Mouse (Mus musculus) lung, adult 2 months (tissue): ENCODE data around the gene Fam229a. TPM values are rescaled to one million over a fixed set of nuclear protein-coding genes. Genes with fewer than 3 reads are reported as not detected.

ENCODE experiments used
- DNase-seq: peaks from one replicate; pipeline ENCODE4 v3.0.0; 2022
- H3K4me1 ChIP-seq: fragments of 200-500 bp; 2 replicates; pipeline ENCODE4 v1.6.1; 2011; ENCODE audit warnings: low read length; ENCODE audit not compliant: control insufficient read depth, insufficient read depth
- H3K4me3 ChIP-seq: fragments of 200-500 bp; replicated peaks from 2 replicates; pipeline ENCODE3; 2011; ENCODE audit warnings: low read depth, mild to moderate bottlenecking, control low read depth, low read length; ENCODE audit errors: extremely low read depth
- CTCF ChIP-seq: fragments of 200-500 bp; IDR thresholded peaks from 2 replicates; pipeline ENCODE4 v1.5.1; 2011; ENCODE audit warnings: mild to moderate bottlenecking, low read length, control low read depth; ENCODE audit not compliant: insufficient read depth
- POLR2A ChIP-seq: fragments of 200-500 bp; IDR thresholded peaks from 2 replicates; pipeline ENCODE4 v1.6.1; 2011; ENCODE audit warnings: low read depth, mild to moderate bottlenecking, control low read depth, low read length, borderline replicate concordance; ENCODE audit errors: extremely low read depth
- WGBS: fragments of 180-500 bp; shearing (Covaris S2); methylation state at CpG from one replicate; pipeline ENCODE4 v1.1.7; 2018; 5-methylcytosine and 5-hydroxymethylcytosine counted together
- polyA plus RNA-seq: library from polyadenylated mRNA; depleted of rRNA; stranded (reverse); fragments of >200 nt; gene quantifications from 2 replicates; pipeline ENCODE4 v1.2.3, GENCODE M21; 2012

The Fam229a gene
- polyA plus RNA-seq, 1 experiment = 0.80 TPM

DNA sequence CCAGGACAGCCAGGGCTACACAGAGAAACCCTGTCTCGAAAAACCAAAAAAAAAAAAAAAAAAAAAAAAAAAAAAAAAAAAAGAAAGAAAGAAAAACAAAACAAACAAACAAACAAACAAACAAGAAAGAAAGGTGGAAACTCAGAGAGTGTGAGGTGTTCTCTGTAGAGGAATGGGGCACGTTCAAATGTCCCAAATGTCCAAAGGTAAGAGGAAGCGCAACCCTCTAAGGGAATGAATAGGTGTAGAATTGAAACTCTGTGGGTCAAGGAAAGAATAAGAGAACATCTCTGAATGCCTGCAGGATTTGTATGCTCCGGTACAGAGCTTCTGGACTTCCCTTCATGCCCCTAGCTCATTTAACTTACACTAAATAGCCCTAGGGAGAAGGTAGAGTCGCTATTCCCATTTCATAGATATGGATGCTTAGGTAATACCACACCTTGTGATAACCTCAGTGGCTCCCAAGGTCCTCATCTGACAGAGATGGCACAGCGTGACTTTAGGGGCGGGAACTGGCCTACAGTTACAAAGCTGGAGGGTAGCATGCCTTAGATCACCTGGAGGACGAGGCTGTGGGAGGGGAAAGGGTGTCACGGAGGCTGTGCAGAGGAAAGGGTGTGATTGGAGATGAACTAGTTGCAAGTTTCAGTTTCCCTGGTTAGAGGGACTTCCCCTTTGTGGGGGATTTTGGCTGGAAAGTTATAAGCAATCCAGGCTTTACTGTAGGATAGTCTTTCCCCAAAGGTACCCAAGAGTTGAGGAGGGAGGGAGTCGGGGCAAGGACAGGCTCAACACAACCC, 16.6 kb downstream of the Fam229a start:
- WGBS = 56% methylated on average over 9 of the region's 10 CpGs
- Histone ChIP-seq H3K4me3 (no peak overlapping the region), H3K4me1 (peaks cover 5% of the 10 kb centered on the region)
- TF ChIP-seq CTCF = no peak
- DNase-seq = no peak

DNA sequence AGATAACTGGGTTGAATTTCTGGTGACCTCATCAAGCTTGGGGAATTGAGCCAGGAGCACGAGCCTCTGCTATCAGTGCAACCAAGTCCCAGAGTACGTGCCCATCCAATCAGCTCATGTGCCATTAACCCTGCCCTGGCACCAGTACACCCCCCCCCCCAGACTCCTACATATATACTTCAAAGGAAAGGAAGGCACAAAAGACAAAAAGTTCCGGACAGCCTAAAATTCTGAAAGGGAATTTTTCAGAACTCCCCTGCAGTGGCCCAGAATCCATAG, 17.2 kb downstream of the Fam229a start:
- peaks cover 5% of the 10 kb centered on the region for H3K4me1 ChIP-seq
- 46% methylated on average over 3 of the region's 3 CpGs for WGBS
- TF ChIP-seq CTCF = no peak
- no peak for TF ChIP-seq POLR2A

DNA sequence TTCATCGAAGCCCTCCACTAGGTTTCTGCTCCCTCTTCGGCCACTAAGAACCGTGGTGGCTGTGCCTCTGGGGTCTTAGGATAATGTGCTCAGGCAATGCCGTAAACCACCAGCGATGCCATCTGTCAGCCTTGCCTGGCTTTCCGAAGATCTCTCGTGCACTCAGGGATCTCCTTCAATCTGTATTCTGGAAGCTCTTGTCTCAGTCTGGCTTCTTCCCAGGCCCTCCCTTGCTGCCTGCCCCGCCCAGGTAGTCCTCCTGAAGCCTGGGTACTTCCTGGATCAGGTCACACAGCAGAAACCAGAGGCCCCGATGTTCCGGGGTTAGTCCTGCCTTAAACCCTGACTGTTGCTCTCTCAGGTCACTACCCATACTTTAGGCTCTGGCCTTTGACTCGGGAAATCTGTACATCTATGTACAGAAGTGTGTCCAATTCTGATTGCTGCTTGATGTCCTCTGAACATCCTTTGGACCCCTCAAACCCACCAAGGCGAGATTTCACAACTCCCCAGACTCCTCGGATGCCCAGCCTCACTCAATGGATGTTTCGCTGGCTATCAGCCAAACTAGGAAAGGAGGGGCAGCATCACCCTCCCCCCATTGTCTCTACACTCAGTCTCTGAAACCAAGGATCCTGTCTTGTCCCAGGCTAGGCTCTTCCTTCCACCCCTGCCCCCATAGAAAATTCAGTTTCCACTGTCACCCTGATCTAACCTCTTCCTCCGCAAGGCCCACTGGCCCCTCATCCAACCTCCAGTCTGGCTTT, 18.0 kb downstream of the Fam229a start:
- TF ChIP-seq CTCF (no peak), POLR2A (no peak)
- Histone ChIP-seq H3K4me3 (peak overlapping the region; percentile 20), H3K4me1 (peaks cover 5% of the 10 kb centered on the region)
- WGBS = 46% methylated on average over 15 of the region's 15 CpGs
- no peak for DNase-seq

More for the DNA sequence above, 17.2 kb downstream of the Fam229a start:
- no peak overlapping the region for H3K4me3 ChIP-seq
- DNase-seq = no peak

DNA sequence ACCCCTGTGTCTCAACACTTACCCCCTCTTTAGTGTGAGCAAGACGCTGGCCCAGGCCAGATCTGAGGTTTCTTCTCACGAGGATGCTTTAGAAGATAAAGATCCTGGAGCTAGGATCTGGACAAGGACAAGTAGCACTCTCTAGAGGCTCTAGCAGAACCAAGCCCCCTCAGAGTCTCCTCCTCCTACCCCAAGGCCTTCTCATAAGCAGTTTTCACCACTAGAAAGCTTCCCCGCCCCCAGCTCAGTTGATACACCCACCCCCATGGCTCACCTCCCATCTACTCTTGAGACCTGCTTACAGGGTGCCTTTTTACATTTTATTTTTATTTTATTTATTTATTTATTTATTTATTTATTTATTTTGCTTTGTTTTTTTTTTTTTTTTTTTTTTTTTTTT, 18.7 kb downstream of the Fam229a start:
- H3K4me3 ChIP-seq = no peak overlapping the region
- TF ChIP-seq CTCF = no peak
- no peak for TF ChIP-seq POLR2A
- 82% methylated on average over 3 of the region's 3 CpGs for WGBS
- no peak for DNase-seq
- H3K4me1 ChIP-seq = peaks cover 9% of the 10 kb centered on the region

DNA sequence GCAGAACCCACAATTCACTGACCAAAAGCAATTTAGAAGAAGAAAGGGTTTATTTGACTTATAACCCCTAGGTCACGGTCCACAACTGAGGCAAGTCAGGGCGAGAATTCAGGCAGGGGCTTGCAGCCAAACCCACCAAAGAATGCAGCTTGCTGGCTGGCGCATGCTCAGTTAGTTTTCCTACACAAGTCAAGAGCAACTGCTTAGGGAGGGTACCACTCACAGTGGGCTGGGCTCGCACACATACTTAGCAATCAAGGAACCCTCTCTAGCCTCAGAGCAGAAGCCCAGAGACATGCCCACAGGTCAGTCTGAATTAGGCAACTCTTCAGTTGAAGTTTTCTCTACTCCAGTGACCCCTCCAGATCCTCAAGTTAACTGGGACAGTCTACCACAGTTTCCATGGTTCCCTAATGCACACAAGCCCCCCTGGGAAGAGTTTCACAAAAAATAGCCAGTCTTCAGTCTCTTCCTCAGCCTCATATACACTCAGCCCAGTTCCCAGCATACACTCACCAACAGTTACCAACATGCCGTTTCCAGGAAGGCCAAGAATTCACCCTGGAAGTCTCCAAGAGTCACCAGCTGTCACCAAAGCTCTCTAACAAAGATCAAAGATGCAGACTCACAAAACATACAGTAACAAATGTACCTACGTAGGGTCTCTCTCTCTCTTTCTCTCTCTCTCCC, 19.9 kb downstream of the Fam229a start:
- Histone ChIP-seq H3K4me3 (no peak overlapping the region), H3K4me1 (peaks cover 9% of the 10 kb centered on the region)
- TF ChIP-seq POLR2A (no peak), CTCF (no peak)
- DNase-seq = no peak
- 60% methylated on average over 6 of the region's 6 CpGs for WGBS

DNA sequence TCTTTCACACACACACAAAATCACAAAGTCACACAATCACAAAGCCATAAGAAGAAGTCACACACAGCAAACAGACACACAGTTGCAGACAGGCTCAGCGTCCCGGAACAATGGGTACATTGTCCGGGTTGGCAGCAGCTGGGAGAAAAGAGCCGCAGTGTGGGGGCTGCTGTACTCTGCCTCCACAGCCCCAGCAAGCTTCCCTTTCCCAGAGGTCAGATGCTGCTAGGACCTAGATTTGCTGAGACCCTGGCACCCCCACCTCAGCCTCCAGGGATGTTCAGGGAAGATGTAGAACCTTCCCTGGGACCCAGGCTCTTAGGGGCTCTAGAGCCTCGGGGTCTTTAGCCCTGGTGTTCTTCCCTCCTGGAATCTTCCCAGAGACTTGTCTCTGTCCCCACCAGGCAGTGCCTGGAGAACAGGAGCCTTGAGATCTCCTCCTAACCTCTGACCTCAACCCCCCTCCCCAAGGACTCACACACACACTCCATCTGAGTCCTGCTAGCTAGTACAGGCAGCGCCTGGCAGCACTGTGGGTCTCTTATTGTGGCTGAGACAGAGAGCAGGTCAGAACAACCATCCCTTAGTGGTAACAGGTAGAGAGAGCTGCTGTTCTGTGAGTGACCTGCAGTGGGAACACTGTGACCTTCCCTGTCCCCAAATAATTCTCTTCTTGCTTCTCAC, 20.6 kb downstream of the Fam229a start:
- DNase-seq = no peak
- Histone ChIP-seq H3K4me1 (peaks cover 9% of the 10 kb centered on the region), H3K4me3 (no peak overlapping the region)
- 66% methylated on average over 6 of the region's 6 CpGs for WGBS
- TF ChIP-seq CTCF (no peak), POLR2A (no peak)

DNA sequence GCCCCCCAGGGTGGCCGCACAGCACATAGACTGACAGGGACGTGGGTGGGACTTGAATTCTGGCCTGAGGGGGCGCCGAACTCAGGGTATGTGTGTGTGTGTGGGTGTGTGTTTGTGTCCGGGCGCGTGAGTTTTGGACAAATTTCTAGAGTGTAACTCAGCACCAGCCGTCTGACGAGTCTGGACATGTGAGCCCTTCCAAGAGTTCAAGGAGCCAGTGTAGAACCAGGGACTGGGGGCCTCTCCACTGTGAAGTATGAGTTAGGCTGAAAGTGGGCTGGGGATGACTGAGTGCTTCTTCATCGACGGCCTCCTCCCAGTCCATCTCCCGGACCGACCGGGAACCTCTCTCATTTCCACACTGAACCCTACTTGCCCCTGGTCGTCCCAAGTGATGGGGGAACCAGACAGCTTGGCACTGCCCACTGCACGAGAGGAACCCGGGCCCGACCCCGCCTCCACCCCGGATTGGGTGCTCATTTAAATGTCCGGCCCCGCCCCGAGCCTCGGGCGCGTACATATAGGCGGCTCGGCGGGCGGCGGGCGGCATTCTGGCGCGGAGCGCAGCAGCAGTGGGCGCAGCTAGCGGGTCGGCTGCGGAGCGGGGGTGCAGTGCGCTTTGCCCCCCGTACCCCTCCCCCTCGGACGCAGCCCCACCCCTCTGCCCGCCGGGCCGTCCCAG, 22.2 kb downstream of the Fam229a start, which contains the start of gene Marcksl1:
Gene Marcksl1, plus strand, starts transcription at position 496 of the 682 bp plus-strand sequence.
- 9% methylated on average over 46 of the region's 47 CpGs for WGBS
- H3K4me3 ChIP-seq = peak within 1 kb of the TSS; percentile 77
- TF ChIP-seq POLR2A (peak; percentile 65; the same call in 1 of the 2 replicates), CTCF (no peak)
- DNase-seq = peak; percentile 80
- H3K4me1 ChIP-seq = peaks cover 7% of the 10 kb centered on the region

DNA sequence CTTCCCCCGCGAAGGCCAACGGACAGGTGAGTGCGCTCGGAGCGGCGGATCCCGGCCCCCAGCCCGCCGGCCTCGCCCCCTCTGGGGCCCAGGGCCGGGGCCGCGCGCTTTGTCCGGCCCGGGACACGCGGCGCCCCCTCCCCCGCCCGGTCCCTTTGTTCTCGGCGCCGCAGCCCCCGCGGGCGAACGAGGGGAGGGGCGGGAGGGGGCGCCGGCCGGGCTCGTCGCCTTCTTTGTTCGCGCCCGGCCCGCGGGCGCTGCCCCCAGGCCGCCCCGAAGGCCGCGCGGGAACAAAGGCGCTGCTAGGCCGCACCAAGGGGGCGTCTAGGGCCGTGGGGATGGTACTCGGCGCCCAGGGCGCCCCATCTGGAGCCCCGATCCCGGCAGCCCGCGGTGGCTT, 22.9 kb downstream of the Fam229a start:
- H3K4me3 ChIP-seq = peak overlapping the region; percentile 77
- no peak for DNase-seq
- TF ChIP-seq POLR2A = no peak
- no peak for TF ChIP-seq CTCF
- WGBS = under 1% methylated on average over 37 of the region's 57 CpGs
- H3K4me1 ChIP-seq = peaks cover 7% of the 10 kb centered on the region; the same call in 1 of the 2 replicates

DNA sequence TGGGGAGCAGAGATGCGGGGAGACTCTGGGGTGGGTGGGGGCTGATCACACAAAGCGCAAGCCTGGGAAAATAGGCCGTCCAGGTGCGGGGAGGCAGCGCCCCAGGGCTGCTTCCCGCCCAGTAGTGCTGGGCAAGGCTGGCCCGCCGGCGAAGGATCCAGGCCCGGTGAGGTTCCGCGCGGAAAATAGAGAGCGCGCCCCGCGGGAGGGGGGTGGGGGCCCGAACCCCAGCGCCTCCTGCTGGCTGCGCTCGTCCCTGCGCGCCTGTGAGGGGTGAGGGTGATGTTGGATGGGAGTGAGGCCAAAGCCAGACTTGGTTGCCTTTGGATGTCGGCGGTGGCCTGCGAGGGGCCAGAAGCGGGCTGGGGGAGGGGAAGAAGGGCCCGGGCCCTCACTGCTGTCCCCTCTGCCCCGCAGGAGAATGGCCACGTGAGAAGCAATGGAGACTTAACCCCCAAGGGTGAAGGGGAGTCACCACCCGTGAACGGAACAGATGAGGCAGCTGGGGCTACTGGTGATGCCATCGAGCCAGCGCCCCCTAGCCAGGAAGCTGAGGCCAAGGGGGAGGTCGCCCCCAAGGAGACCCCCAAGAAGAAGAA, 23.4 kb downstream of the Fam229a start:
- DNase-seq = peak; percentile 51
- H3K4me1 ChIP-seq = peaks cover 4% of the 10 kb centered on the region; the same call in 1 of the 2 replicates
- peak overlapping the region; percentile 77 for H3K4me3 ChIP-seq
- TF ChIP-seq POLR2A (no peak), CTCF (peak; percentile 57)
- 1% methylated on average over 33 of the region's 35 CpGs for WGBS
